Mouse (Mus musculus) liver, embryonic 16.5 days (tissue): ENCODE data around the gene Zbtb7a. TPM values are rescaled to one million over a fixed set of nuclear protein-coding genes. Genes with fewer than 3 reads are reported as not detected.

Source experiments
- ATAC-seq: fragments of 200-750 bp; cut with Nextera tagmentation; 2 replicates; pipeline ENCODE4 v1.8.0; 2017; ENCODE audit warnings: low read depth, mild to moderate bottlenecking, moderate number of reproducible peaks, moderate library complexity
- H3K27ac ChIP-seq: fragments of 300-500 bp; sonication (generic); 2 replicates; pipeline ENCODE4 v1.5.1; 2014; ENCODE audit warnings: mild to moderate bottlenecking, low read length
- H3K27me3 ChIP-seq: fragments of 300-500 bp; sonication (generic); 2 replicates; pipeline ENCODE4 v1.6.1; 2014; ENCODE audit warnings: low read depth, low read length, mixed read lengths; ENCODE audit not compliant: control insufficient read depth, insufficient read depth
- H3K36me3 ChIP-seq: fragments of 300-500 bp; sonication (generic); 2 replicates; pipeline ENCODE4 v1.6.1; 2014; ENCODE audit warnings: mild to moderate bottlenecking; ENCODE audit not compliant: control insufficient read depth, insufficient read depth
- H3K4me1 ChIP-seq: fragments of 300-500 bp; sonication (generic); 2 replicates; pipeline ENCODE4 v1.6.1; 2014; ENCODE audit warnings: low read depth, low read length, mixed read lengths; ENCODE audit not compliant: control insufficient read depth
- H3K4me2 ChIP-seq: fragments of 300-500 bp; sonication (generic); 2 replicates; pipeline ENCODE4 v1.6.1; 2014; ENCODE audit warnings: low read depth, low read length, mixed read lengths
- H3K4me3 ChIP-seq: fragments of 300-500 bp; sonication (generic); 2 replicates; pipeline ENCODE4 v1.5.1; 2014; ENCODE audit warnings: low read depth, mild to moderate bottlenecking, low read length
- H3K9ac ChIP-seq: fragments of 300-500 bp; sonication (generic); 2 replicates; pipeline ENCODE4 v1.6.1; 2014; ENCODE audit warnings: low read depth, low read length
- H3K9me3 ChIP-seq: fragments of 300-500 bp; sonication (generic); replicated peaks from 2 replicates; pipeline ENCODE4 v1.6.1; 2016; ENCODE audit warnings: low read length; ENCODE audit not compliant: control insufficient read depth
- WGBS: fragments of 180-500 bp; shearing (Covaris S2); extraction: QIAGEN DNeasy Blood & Tissue Kit; methylation state at CpG from one replicate; pipeline ENCODE4 v1.1.7; 2014; ENCODE audit not compliant: insufficient replicate concordance; 5-methylcytosine and 5-hydroxymethylcytosine counted together
- polyA plus RNA-seq: library from polyadenylated mRNA; unstranded; fragments of >200 nt; fragmentation: Nextera tagmentation; extraction: Ambion mirVana; gene quantifications from 2 replicates; pipeline ENCODE4 v1.2.1, GENCODE M21; 2015

Gene Zbtb7a
- polyA plus RNA-seq, 1 experiment from 2014 or later: 35.0 TPM

GRCm38 (mm10) chr10:81143157-81143633 is 8.2 kb downstream of the Zbtb7a start:
- no peak overlapping the region for H3K4me2 ChIP-seq

GRCm38 (mm10) chr10:81143845-81144437 is 8.9 kb downstream of the Zbtb7a start:
- WGBS: 93% methylated on average over 52 of the region's 52 CpGs
- no peak overlapping the region for H3K9ac ChIP-seq
- H3K27ac ChIP-seq: no peak overlapping the region
- H3K9me3 ChIP-seq: no peaks in the 10 kb centered on the region
- peaks cover 54% of the 10 kb centered on the region for H3K4me1 ChIP-seq
- H3K4me2 ChIP-seq: no peak overlapping the region
- no peak for ATAC-seq
- H3K4me3 ChIP-seq: no peak overlapping the region
- H3K36me3 ChIP-seq: peaks cover 60% of the 10 kb centered on the region
- no peaks in the 10 kb centered on the region for H3K27me3 ChIP-seq

More at GRCm38 (mm10) chr10:81143157-81143633, 8.2 kb downstream of the Zbtb7a start:
- ATAC-seq: no peak
- Histone ChIP-seq H3K27ac (no peak overlapping the region), H3K4me3 (no peak overlapping the region), H3K27me3 (no peaks in the 10 kb centered on the region), H3K9ac (no peak overlapping the region), H3K9me3 (no peaks in the 10 kb centered on the region), H3K4me1 (peaks cover 60% of the 10 kb centered on the region), H3K36me3 (peaks cover 52% of the 10 kb centered on the region)
- 73% methylated on average over 7 of the region's 7 CpGs for WGBS

GRCm38 (mm10) chr10:81144667-81145066 is 9.6 kb downstream of the Zbtb7a start:
- Histone ChIP-seq H3K4me1 (peaks cover 47% of the 10 kb centered on the region), H3K9me3 (no peaks in the 10 kb centered on the region), H3K27ac (no peak overlapping the region), H3K27me3 (no peaks in the 10 kb centered on the region), H3K36me3 (peaks cover 67% of the 10 kb centered on the region), H3K4me2 (no peak overlapping the region), H3K9ac (no peak overlapping the region), H3K4me3 (no peak overlapping the region)
- ATAC-seq: no peak
- 89% methylated on average over 27 of the region's 27 CpGs for WGBS

GRCm38 (mm10) chr10:81145307-81145706 is 10.3 kb downstream of the Zbtb7a start:
- H3K36me3 ChIP-seq: peaks cover 74% of the 10 kb centered on the region
- no peak overlapping the region for H3K9ac ChIP-seq
- no peak overlapping the region for H3K4me3 ChIP-seq
- H3K4me2 ChIP-seq: no peak overlapping the region
- WGBS: 90% methylated on average over 6 of the region's 6 CpGs
- no peak for ATAC-seq
- H3K27me3 ChIP-seq: no peaks in the 10 kb centered on the region
- H3K27ac ChIP-seq: no peak overlapping the region
- no peaks in the 10 kb centered on the region for H3K9me3 ChIP-seq
- peaks cover 40% of the 10 kb centered on the region for H3K4me1 ChIP-seq

DNA sequence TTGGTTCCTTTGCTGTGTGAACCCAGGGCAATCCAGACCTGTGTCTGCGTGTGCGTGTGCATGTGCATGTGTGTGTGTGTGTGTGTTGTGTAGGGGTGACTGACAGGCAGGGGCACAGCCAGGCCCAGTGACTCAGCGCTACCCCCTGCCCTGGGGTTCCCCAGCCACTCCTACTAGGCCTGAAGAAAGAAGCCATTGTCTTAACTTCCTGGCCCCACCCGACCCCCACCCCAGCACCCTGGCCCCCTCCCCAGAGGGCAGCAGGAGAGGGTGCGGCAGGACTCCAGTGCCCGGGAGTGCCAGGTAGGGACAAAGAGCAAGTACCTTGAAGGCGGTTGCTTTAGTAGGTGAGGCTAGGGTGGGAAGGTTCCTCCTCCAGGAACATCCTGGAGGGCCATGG is 10.8 kb downstream of the Zbtb7a start:
- no peak overlapping the region for H3K9ac ChIP-seq
- WGBS: 79% methylated on average over 7 of the region's 7 CpGs
- no peak overlapping the region for H3K27ac ChIP-seq
- no peak for ATAC-seq
- H3K36me3 ChIP-seq: peaks cover 76% of the 10 kb centered on the region
- H3K9me3 ChIP-seq: no peaks in the 10 kb centered on the region
- H3K4me1 ChIP-seq: peaks cover 36% of the 10 kb centered on the region
- H3K4me3 ChIP-seq: no peak overlapping the region
- no peak overlapping the region for H3K4me2 ChIP-seq
- H3K27me3 ChIP-seq: no peaks in the 10 kb centered on the region

- Histone ChIP-seq H3K27me3 (no peaks in the 10 kb centered on the region), H3K27ac (no peak overlapping the region), H3K4me2 (no peak overlapping the region), H3K9ac (no peak overlapping the region), H3K4me1 (peaks cover 31% of the 10 kb centered on the region), H3K4me3 (no peak overlapping the region; the same call in 1 of the 2 replicates), H3K36me3 (peaks cover 78% of the 10 kb centered on the region), H3K9me3 (no peaks in the 10 kb centered on the region)
- WGBS: 87% methylated on average over 4 of the region's 4 CpGs
- no peak for ATAC-seq
Measured at GRCm38 (mm10) chr10:81146296-81146695, 11.3 kb downstream of the Zbtb7a start.

GRCm38 (mm10) chr10:81151261-81151660 is 16.2 kb downstream of the Zbtb7a start:
- no peak overlapping the region for H3K9ac ChIP-seq
- H3K4me3 ChIP-seq: no peak overlapping the region
- H3K36me3 ChIP-seq: peaks cover 80% of the 10 kb centered on the region
- H3K9me3 ChIP-seq: no peaks in the 10 kb centered on the region
- H3K27me3 ChIP-seq: no peaks in the 10 kb centered on the region
- H3K4me1 ChIP-seq: peaks cover 9% of the 10 kb centered on the region
- WGBS: 51% methylated on average over 6 of the region's 6 CpGs
- ATAC-seq: no peak
- H3K27ac ChIP-seq: no peak overlapping the region
- no peak overlapping the region for H3K4me2 ChIP-seq

- Histone ChIP-seq H3K9ac (no peak overlapping the region), H3K9me3 (no peaks in the 10 kb centered on the region), H3K36me3 (peaks cover 80% of the 10 kb centered on the region), H3K4me2 (no peak overlapping the region), H3K27me3 (no peaks in the 10 kb centered on the region), H3K4me3 (no peak overlapping the region), H3K27ac (no peak overlapping the region; the same call in 1 of the 2 replicates), H3K4me1 (peaks cover 8% of the 10 kb centered on the region)
- ATAC-seq: peak; percentile 20; the same call in 1 of the 2 replicates
- 51% methylated on average over 12 of the region's 12 CpGs for WGBS
Measured at GRCm38 (mm10) chr10:81152609-81153008, 17.6 kb downstream of the Zbtb7a start.

DNA sequence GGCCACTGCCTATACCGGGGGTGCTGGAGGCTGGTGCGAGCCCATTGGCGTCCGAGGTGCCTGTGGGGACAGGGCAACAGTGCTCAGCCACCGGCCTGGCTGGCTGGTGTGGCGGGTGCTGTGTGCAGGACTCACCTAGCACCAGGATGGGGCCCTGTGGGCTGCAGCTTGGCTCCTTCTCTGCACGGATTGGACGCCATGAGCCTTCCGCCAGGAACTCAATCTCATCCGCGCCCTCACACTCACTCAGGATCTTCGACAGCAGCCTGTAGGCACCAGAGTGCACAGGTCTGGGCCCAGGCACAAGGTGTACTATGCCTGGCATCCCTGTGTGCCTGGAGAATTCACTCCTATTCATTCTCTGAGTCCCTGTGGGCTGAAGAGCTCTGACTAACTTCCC is 19.3 kb downstream of the Zbtb7a start:
- Histone ChIP-seq H3K9me3 (no peaks in the 10 kb centered on the region), H3K27ac (no peak overlapping the region), H3K4me3 (no peak overlapping the region), H3K27me3 (no peaks in the 10 kb centered on the region), H3K4me1 (peaks cover 10% of the 10 kb centered on the region), H3K9ac (no peak overlapping the region), H3K4me2 (no peak overlapping the region), H3K36me3 (peaks cover 68% of the 10 kb centered on the region)
- 87% methylated on average over 11 of the region's 12 CpGs for WGBS
- ATAC-seq: no peak
